Mouse (Mus musculus): ENCODE results near the gene Wrnip1.

Gene Wrnip1

DNA sequence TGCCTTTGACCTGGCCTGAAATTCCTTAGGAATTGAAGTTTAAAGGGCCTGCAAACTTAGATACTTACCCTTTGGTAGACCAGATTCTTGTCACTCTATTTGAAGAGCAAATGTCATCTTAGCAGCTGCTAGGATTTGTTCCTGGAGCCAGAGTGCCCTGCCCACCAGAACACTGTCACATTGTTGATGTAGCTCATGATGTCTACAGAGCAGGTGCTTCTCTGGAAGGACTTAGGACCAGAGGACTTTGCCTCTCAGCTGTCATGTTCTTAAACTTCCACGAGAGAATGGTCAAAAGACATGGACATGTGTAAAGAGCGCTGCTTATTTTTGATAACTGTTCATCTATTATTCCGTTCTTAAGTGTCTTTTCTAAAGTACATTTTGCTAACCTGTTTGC lies 17.4 kb downstream of the Wrnip1 start:
- WGBS = 95% methylated on average over 3 of the region's 3 CpGs

DNA sequence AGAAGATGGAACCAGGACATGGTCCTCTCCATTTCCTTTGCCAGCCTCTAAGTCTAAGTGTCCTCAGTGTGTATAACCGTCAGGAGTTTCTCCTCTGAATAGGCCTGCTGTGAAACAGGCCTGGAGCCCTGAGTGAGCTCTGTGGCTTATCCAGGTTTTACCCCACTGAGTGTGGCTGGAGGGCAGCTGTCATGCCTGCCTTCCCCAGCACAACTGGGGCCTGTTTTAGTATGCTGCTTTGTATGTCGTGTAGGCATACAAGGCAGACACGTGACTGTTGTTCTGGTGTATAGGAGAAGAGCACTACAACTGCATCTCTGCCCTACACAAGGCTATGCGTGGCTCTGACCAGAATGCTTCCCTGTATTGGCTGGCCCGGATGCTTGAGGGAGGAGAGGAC lies 18.1 kb downstream of the Wrnip1 start:
- 84% methylated on average over 5 of the region's 5 CpGs for WGBS

- WGBS = 98% methylated on average over 4 of the region's 4 CpGs
Measured at GRCm38 (mm10) chr13:32821671-32822070, 19.8 kb downstream of the Wrnip1 start.

DNA sequence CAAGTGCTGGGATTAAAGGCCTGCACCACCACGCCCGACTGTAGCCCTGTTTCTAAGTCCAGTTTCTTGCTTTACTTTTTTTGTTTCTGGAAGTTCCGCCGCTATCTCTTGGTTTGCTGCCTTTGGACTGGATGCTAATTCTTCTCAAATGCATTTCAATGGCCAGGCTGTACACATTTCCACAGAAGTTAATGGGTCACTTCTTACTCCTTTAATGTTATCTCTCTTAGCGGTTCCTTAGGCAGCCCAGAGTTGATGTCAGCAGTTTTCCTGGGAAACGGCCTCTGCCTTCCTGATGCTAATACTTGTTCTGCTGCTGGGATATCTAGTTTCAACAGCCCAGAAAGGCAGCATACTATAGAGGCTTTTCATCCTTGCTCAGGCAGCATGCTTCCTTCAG lies 21.3 kb downstream of the Wrnip1 start:
- WGBS = 90% methylated on average over 6 of the region's 6 CpGs

DNA sequence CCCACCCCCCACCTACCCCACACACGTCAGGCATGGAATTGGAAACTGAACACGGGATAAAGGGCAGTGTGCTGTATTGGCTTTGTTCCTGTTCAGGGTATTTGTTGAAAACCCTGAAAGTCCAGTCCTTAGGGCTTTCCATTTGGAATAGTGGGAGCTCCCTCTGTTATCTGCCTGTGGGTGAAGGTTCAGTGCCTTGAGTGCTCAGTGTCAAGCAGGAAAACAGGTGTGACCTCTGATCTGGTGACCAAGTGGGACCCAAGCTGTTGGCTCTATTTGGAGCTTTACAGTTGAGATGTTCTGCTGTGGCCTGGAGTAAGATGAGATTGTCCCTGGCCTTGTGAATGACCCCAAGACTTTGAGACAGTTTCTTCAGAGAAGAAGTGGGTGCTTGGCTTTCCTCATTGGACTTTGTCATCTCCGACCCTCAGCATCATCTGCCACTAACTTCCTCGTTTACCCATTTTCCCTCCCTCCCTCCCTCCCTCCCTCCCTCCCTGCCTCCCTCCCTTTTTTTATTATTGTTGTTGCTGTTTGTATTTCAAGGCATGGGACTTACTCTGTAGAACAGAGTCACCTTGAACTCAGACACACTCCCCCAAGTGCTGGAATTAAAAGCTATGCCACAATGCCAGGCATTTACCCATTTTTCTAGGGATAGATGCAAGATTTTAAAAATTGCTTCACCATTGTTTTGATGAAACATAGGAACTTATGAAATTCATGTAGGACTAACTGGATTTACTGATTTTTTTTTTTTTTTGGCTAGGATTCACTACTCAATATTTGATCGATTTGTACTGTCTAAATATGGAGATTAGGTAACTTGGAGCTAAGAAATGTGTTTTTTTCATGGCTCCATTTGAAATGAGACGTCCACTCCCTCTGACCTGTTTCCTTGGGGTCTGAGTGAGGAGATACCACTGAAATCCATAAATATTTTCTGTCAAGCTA lies 22.8 kb downstream of the Wrnip1 start:
- 73% methylated on average over 6 of the region's 6 CpGs for WGBS

DNA sequence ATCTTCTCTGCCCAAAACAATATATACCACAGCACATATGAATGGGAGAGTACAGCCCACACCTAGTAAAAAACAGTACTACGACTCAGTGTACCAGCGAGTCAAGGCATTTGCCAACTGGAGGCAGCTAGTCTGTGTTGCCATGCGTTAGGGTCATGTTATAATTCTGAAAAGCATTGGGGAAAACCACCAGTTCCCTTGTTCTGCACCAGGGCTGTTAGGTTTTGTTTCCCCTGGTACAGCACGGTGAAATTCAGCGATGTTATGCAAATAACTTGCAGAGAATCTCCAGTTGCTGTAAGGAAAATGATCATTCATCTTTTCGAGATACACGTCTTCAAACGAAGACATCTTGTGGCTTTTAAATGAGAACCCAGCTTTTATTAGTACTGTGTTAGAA lies 23.7 kb downstream of the Wrnip1 start:
- WGBS = 85% methylated on average over 8 of the region's 8 CpGs

DNA sequence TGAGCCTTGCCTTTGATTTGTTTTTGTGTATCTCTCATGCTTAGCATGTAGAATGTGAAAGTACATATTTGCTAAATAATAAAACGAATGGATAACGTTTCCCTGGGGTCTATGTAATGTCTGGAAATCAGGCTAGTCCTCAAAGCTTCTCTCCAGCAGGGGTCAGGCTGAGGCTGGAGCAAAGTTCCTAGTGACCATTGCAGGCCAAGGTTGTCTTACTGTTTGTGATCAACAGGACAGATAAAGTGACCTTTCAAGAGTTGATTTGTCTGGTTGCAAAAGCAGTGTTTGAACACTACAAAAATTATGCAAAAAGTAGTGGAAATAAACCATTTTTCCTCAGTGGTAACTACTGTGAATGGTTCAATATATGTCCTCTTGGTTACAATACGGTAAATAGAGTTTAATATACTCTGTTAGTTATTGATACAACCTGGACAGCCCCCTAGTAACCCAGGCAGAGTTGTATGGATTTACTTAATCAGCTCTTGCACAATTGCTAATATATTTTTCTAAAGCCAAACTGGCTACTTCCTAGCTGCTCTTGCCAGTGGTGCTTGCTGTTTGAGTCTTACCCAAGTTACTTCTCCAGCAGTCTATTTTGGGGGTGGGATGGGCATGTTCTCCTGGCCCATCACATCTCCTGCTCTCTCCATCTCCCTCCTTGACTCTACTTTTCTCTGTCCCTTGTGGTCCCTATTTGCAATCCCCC lies 25.4 kb downstream of the Wrnip1 start:
- WGBS = 81% methylated on average over 3 of the region's 3 CpGs

GRCm38 (mm10) chr13:32827951-32828350 lies 26.1 kb downstream of the Wrnip1 start:
- WGBS = 54% methylated on average over 4 of the region's 4 CpGs

- 73% methylated on average over 4 of the region's 4 CpGs for WGBS
Measured at GRCm38 (mm10) chr13:32828886-32829285, 27.0 kb downstream of the Wrnip1 start.

DNA sequence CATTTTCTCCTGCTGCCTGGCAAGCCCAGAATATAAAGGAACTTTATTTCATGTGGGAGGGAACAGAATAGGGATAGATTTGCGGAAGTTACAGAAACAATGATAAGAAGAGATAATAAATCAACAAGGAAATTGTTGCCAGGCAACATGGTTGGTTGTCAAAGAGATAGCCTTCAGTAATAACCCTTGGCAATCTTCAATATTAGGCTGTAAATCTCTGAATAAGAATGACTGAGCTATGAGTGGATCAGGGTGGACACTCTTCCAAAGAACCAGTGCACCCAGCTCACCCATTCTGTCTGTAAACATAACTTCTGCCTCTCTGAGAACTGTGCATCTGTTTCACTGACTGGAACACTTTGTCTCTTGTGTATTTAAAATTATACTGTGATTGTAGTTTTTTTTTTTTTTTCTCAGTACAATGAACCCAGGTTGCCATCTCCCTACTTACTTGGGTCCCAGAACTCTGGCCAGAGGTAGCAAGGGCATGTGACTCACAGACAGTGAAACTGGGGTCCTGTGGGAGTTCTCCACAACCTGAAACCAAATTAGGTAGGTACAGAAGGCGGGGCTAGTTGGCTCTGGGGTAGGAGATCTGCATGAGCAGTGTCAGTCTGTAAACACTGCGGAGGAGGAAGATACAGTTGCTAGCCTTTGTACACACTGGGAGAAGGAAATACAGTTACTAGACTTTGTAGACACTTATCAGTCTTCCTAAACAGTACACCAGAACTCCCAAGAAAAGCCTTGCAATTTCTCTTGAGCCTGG lies 29.9 kb downstream of the Wrnip1 start:
- WGBS = 80% methylated on average over 3 of the region's 3 CpGs

DNA sequence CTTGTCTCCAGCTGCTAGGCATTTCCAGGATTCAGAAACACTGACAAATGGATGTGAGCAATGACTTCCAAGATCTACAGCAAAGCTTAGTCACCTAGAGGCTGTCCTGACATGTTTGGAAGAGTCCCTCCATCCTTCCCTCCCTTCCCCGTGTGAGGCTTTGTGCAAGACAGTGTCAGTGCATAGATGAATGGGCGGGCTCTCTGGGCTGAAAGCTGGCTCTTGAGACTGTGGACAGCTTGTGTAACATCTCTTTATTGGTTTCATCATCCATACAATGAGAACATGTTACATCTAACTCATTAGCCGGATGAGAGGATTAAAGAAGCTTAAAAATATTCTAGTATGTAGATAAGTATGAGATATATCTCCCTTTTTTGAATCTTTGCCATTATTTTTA lies 30.9 kb downstream of the Wrnip1 start:
- 68% methylated on average over 3 of the region's 3 CpGs for WGBS

- WGBS = 56% methylated on average over 6 of the region's 6 CpGs
Measured at GRCm38 (mm10) chr13:32833237-32833636, 31.4 kb downstream of the Wrnip1 start.

GRCm38 (mm10) chr13:32834513-32834912 lies 32.7 kb downstream of the Wrnip1 start:
- 92% methylated on average over 5 of the region's 5 CpGs for WGBS

- WGBS = 9% methylated on average over 1 of the region's 1 CpGs
Measured at GRCm38 (mm10) chr13:32839314-32839713, 37.5 kb downstream of the Wrnip1 start.

DNA sequence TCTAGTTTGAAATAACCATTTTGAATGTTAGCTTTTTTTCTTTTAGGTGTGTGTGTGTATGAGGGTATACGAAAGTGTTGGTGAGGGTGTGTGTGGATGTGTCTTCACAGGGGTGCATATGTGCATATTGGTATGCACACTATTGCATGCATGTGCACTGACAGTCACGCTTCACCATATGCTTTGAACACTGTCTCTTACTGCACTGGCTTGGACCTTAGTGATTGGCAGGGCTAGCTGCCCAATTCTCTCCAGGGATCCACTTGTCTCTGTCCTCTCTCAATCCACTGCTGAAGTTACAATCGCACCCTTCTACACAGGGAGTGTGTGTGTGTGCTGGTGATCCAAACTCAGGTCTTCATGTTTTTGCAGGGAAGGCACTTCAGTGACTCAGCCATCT lies 39.5 kb downstream of the Wrnip1 start:
- 92% methylated on average over 3 of the region's 3 CpGs for WGBS

- 70% methylated on average over 4 of the region's 4 CpGs for WGBS
Measured at GRCm38 (mm10) chr13:32849092-32849491, 47.3 kb downstream of the Wrnip1 start.

DNA sequence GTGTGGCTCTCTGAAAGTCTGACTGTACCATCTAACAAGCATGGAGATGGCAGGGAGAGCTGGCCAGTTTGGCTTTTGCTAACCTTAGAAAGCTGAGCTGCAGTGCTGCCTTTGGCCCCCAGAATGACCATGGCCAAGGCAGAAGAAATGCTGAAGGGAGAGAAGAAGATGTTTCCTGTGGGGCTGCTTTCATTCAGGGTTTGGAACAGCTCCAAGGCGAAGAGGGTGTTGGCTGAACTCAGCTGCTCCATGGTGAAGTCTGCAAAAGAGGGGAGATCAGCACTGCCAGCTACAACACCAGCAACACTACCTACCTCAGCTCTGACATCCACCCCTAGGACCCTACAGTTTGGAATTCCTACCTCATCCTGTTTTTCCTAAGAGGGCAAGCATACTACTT lies 48.3 kb downstream of the Wrnip1 start:
- 72% methylated on average over 1 of the region's 1 CpGs for WGBS

DNA sequence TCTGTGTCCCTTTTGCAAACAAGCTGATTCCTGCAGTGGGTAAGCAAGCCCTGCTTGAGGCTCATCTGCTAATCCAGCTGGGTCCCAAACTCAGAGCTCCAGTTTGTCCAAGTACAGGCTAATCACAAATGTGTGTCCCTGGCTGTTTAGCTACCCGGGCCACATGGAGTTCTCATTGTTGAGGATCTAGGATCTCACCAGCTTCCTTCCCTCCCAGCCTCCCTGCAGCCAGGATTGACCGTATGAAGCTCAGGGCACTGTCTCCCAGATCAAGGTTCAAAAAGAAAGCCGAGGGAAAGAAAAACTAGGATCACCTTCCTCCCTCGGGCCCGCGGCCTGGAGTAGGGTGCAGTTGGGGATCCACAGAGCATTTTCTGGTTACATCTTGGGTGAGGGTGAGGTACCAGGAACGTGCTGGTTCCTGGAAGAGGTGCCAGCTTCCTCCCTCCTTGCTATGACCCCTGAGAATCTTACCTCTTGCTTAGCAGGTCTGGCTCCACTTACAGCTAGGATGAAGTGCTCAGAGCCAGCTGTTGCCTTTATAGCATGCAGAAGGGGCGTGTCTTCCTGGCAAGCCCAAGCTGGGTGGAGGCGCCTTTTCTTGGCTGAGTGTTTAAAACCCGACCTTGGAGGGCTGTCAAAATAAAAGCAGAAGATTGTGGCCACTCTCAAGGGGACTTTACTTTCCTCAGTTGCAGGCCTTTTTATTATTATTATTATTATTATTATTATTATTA lies 49.0 kb downstream of the Wrnip1 start, which contains the start of gene Serpinb1a:
Serpinb1a (minus strand) TSS at position 518 of the 737 bp plus-strand sequence.
- 64% methylated on average over 10 of the region's 10 CpGs for WGBS

DNA sequence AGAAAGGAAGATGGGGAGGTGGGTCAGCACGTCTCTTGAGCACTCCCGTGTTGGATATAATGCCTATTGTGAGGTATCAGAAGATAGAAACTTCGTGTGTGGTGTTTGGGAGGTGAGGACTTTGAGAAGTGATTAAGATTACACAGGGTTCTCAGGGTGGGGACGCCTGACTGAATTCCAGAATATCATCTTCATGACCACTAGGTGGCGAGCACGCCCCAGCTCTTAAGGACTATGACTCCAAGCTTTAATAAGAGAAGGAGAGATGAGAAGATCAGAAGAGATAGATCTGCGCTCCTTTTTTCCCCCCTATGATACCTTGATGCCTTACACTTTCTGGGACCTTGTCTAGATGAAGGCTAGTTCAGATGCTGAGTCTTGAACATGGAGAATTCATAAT lies 50.1 kb downstream of the Wrnip1 start:
- 17% methylated on average over 7 of the region's 7 CpGs for WGBS

DNA sequence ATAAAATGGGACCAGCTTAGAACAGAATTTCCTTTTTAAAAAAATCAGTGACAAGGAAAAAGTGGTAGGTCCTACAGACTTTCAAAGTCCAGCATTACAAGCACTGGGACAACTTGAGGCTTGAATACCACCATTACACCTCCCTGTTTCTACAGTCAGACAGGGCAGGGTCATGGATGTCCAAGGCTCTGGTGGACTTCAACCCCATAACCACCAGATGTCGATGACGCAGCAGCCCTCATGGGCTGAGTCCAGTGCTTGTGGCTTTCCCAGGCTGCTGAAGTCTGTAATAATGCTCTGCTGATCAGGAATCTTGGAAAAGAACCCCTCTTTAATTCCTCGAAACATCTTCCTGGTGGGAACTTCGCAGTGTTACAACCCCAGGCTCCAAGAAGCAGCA lies 50.7 kb downstream of the Wrnip1 start:
- 96% methylated on average over 4 of the region's 4 CpGs for WGBS

GRCm38 (mm10) chr13:32853073-32853472 lies 51.2 kb downstream of the Wrnip1 start:
- 55% methylated on average over 2 of the region's 2 CpGs for WGBS

All from cerebral cortex, adult 2 months (tissue).